Mouse (Mus musculus) gastrocnemius, postnatal 10 days (tissue): Measurements from ENCODE around the gene Frmd6. TPM values are rescaled to one million over a fixed set of nuclear protein-coding genes. Genes with fewer than 3 reads are reported as not detected.
A peak's percentile ranks its signal among the peaks of the same experiment; 100 is the strongest.

Experiments
- DNase-seq: peaks from one replicate; pipeline ENCODE4 v3.0.0; 2021; ENCODE audit warnings: mixed read lengths
- total RNA-seq, 2 experiments: library from RNA; stranded (reverse); gene quantifications; 2 replicates each; pipeline ENCODE4 v1.2.3; 2021

Frmd6 gene
- total RNA-seq, 2 experiments from 2014 or later: 27.4 to 34.5 TPM

DNA sequence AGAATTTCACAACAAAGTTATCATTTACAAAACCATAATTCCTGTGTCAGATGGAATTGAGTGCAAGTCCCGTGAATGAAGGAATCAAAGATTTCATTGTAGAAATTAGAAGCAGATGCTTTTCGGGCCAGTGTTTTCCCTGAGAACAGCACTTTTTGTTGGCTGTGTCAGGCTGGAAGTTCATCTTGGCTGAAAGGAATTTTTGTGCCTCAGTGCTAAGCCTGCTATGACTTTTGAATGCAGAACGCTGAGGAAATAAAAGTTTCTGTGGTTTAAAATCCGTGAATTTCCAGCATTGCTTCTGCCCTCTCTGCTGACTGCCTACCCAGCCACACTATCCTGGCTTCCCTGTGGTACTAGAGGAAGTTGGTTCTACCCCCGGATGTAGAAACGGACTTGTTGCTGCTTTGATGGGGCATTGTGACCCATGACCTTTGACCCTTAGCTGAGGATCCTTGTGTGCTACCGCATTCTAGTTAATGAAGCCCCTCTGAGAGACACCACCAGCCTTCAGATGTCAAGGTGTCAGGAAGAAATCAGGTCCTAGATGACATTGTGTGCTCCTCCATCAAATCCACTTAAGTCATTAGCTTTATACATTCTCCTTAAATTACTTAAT is 26.1 kb downstream of the Frmd6 start:
- DNase-seq: no peak

GRCm38 (mm10) chr12:70853026-70853425 is 27.7 kb downstream of the Frmd6 start:
- DNase-seq: no peak

GRCm38 (mm10) chr12:70855678-70856077 is 30.4 kb downstream of the Frmd6 start:
- no peak for DNase-seq

GRCm38 (mm10) chr12:70856776-70857175 is 31.5 kb downstream of the Frmd6 start:
- DNase-seq: no peak

DNA sequence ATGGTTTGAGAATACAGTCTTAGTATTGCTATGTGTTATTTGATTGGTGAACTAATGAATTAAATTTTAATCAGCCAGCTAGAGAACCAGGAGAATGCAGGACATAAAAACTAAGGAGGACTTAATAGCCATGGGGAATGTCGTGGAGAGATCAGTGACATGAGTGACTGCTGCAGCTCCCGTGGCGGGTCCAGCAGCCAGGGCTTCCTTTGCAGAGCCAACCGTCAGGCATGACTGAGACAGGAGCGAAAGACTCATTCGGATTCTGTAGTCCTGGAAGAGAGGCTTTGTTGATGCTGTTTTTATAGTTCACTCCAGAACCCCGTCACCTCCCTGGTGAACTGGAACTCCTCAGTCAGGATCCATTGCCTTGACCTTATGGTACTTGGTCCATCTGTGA is 38.0 kb downstream of the Frmd6 start:
- DNase-seq: no peak

- DNase-seq: no peak
Measured at GRCm38 (mm10) chr12:70867780-70868179, 42.5 kb downstream of the Frmd6 start.

GRCm38 (mm10) chr12:70868190-70868987 is 43.1 kb downstream of the Frmd6 start:
- DNase-seq: no peak

- DNase-seq: no peak
Measured at GRCm38 (mm10) chr12:70868988-70869291, 43.6 kb downstream of the Frmd6 start.

GRCm38 (mm10) chr12:70873544-70873943 is 48.2 kb downstream of the Frmd6 start:
- no peak for DNase-seq

DNA sequence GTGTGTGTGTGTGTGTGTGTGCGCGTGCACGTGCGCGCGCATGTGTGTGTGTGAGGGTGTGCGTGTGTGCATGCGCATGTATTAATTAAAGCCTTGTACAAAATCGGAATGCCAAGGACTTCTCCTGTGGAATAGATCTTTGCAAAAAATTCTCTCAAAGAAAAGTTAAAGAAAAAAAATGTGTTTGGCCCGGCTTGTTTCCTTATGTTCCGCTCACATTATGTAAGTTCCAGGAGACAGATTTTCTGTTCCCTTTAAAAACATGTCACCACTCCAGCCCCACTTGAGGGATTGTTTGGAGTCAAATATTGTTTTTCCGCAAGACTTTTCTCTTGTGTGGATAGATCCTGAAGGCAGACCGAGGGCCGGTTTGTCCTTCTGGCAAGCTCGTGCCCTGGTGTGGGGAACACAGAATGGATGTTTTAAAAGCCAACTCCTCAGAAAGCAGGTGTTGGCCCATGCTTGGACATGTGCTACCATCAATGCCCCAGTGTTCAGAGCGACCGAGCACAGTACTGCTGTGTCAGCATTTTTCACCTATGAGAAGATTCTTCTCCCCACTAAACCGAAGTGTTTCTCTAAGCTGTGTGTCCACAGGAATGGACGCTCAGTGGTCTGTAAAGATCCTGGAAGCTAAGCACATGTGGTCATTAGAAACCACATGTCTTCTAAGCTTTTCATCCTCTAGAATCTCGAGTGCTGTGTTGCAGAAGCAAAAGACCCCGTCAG is 51.1 kb downstream of the Frmd6 start:
- no peak for DNase-seq

- no peak for DNase-seq
Measured at GRCm38 (mm10) chr12:70877926-70878710, 52.8 kb downstream of the Frmd6 start.

DNA sequence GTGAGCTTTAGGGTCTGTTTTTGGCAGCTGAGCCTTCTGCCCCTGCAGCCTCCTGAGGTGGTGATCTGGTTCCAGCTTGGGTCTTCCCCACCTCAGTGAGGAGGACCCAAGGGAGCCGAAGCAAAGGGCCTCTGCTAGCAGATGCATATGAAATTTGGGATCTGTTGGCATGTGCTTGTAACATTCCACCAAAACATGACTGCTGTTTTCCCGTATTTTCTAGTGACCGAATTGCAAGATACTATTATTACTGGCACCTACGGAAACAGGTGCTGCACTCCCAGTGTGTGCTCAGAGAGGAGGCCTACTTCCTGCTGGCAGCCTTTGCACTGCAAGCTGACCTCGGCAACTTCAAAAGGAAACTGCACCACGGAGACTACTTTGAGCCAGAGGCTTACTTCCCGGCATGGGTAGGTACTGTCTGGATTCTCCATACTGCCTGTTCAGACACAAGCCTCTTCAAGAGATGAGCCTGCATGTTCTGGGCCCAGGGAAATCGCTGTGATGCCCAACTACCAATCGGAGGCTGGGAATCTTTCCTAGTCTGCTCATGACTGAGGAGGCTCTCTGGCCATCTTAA is 55.2 kb downstream of the Frmd6 start:
- no peak for DNase-seq

- peak; percentile 37 for DNase-seq
Measured at GRCm38 (mm10) chr12:70881340-70881739, 56.0 kb downstream of the Frmd6 start.

DNA sequence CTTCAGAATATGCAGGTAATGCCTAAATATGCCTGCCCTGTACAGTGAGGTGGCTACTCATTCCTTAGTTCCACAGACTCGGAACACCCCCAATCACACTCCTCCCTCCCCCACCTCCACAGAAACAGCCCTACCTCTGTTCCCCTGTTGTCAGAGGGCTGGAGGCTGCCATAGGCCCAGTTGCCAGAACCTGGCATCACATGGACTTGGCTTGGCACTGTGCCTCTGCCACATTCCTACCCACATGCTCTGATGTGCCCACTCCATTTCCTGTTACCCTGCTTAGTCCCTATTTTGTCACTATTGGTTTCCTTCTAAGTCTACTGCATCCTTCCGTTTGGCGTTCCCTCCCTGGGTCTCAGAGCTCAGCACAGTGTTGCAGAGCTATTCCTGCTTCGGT is 56.5 kb downstream of the Frmd6 start:
- DNase-seq: peak; percentile 24

DNA sequence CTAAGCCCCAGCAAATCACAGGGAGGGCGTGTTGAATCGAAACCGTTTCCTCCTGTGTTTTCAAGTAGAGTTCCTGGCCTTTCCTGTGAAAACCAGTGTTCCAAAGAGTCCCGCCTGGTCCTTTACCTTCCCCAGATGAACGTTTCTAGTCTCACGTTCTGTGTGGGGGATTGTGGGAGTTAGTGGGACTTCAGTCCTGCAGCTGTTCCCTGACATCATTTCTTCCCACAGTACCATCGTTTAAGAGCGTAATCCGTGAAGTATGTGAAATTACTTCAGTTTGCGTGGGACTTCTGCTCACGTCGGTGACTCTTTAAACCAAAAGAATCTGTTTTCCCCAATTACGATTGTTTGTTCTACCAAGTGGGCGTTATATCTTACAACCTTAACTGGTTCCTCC is 57.8 kb downstream of the Frmd6 start:
- no peak for DNase-seq

DNA sequence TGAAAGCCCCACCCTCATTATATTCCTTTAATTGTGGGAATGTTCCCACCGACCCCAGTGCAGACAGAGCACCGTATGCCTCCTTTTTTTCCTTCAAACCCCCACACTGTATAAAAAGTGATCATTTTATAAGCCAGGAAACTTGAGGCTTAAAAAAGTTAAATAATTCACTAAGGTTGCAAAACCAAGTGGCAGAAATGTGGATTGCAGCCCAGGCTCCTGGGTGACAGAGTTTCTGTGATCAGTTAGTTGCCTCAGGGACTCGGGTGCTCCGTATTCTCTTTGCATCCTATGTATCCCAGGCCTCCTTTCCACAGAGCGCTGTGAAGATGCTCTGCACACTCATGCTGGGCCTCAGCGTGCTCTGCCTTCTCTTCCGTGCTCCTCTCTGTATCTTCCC is 58.8 kb downstream of the Frmd6 start:
- DNase-seq: no peak

- DNase-seq: no peak
Measured at GRCm38 (mm10) chr12:70884973-70885372, 59.7 kb downstream of the Frmd6 start.

DNA sequence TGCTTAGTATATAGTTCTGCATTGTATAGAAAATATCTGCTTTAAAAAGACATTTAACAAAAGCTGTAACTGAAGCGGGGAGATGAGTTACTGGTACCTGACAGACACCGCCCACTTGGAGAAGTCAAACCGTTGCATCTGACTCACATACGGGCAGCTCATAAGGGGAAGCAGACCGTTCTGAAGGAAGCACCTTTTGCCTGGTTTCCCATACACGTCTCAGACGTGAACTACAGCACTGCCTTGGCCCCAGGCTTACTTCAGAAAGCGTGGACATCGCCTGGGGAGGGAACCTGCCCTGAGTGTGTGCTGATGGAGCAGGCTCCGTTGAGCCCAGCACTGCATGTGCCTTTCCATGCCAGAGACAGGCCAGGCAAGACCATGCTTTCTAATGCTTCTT is 60.3 kb downstream of the Frmd6 start:
- DNase-seq: no peak

DNA sequence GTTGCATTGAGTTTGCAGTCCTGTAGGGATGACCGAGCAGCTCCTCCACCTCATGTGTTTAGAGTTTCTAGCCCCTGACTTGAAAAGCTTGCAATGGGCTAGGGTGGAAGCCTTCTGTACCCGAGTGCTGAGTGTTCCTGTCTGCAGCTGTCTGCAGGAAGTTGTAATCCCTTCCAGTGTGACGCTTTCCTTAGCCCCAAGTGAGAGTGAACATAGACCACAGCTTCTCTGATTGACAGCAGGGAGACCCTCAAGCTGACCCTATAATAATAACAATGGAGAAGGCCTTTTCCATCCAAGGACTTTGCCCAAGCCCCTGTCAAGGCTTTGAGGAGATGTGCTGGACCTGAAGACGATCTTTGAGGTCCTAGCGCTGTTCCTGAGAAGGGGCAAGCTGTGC is 65.1 kb downstream of the Frmd6 start:
- DNase-seq: no peak

- DNase-seq: no peak
Measured at GRCm38 (mm10) chr12:70890874-70891470, 65.7 kb downstream of the Frmd6 start.

DNA sequence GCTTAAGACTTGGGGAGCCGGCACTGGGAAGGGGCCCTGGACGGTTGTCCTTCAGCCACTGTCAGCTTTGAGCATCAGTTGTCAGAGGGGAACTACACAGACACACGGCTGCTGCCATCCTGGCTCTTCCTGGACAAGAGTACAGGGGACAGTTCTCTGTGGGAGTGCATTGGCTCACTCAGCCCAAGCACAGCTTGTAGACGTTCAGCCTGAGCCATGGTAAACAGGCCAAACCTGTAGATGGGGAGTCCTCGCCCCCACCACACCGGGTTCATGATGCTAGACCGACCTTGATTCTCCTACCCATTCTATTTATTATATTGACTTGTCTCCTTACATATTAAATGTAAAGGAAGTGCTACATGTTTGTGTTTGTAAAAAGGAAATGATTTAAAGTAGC is 70.0 kb downstream of the Frmd6 start:
- DNase-seq: no peak

DNA sequence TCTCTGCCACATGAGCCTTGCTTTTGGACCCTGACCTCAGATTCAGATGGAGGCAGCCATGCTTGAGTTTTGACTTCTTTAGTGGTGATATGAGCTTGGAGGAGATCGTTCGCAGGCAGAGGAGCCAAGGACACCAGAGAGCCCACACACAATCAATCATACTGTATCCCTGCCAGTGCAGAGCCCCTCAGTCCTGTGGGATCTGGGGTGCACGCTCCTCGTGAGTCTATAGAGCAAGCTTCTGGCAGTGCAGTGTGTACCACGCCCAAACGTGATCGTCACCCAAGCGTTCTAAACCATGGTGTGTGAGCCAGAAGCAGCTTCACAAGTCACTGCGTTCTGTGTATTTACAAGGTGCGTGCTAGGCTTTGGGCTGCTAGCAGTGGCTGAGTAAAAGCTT is 70.8 kb downstream of the Frmd6 start:
- DNase-seq: no peak
